Mouse (Mus musculus) liver, adult 2 months (tissue): ENCODE measurements at regions not wholly inside any gene's neighbourhood (a gene's known extent, or its start where the extent isn't known, plus 50 kb on each side); places are given as distances from the start of the nearest gene placed in this dataset.

Source experiments
- CTCF ChIP-seq: fragments of 200-500 bp; IDR thresholded peaks from 2 replicates; pipeline ENCODE4 v1.5.1; 2011; ENCODE audit warnings: low read depth, low read length, control low read depth
- POLR2A ChIP-seq: fragments of 200-500 bp; IDR thresholded peaks from 2 replicates; pipeline ENCODE4 v1.6.1; 2011; ENCODE audit warnings: low read length, control low read depth; ENCODE audit not compliant: insufficient read depth; ENCODE audit errors: extremely low read depth

- TF ChIP-seq POLR2A (no peak), CTCF (no peak)
These were observed 1190.4 kb downstream of the Sorcs3 start for GRCm38 (mm10) chr19:49396257-49396656.
